Mouse (Mus musculus) erythroblast, adult 5-6 weeks (primary cell): Measurements from ENCODE around the gene Gjc1. TPM values are rescaled to one million over a fixed set of nuclear protein-coding genes. Genes with fewer than 3 reads are reported as not detected.

Experiments
- ATAC-seq: replicated peaks from 2 replicates; pipeline ENCODE4 v1.8.0; 2016; ENCODE audit warnings: moderate number of reproducible peaks, mild to moderate bottlenecking, moderate TSS enrichment, inconsistent platforms; ENCODE audit not compliant: poor library complexity, low FRiP score, severe bottlenecking
- total RNA-seq, 2 experiments: library from RNA; stranded (forward) in 1 of 2; stranded (reverse) in 1 of 2; fragments of 150-400 nt in 1 of 2; fragments of 200-764, 138-1000 nt in 1 of 2; gene quantifications; 2 replicates each; pipeline versions ENCODE4 v1.2.3 to v1.2.4; 2015 to 2017; ENCODE audit warnings: low replicate concordance in 2 of 2

The Gjc1 gene
- total RNA-seq, 2 experiments from 2014 or later, result 0.09 TPM; not detected in 1

DNA sequence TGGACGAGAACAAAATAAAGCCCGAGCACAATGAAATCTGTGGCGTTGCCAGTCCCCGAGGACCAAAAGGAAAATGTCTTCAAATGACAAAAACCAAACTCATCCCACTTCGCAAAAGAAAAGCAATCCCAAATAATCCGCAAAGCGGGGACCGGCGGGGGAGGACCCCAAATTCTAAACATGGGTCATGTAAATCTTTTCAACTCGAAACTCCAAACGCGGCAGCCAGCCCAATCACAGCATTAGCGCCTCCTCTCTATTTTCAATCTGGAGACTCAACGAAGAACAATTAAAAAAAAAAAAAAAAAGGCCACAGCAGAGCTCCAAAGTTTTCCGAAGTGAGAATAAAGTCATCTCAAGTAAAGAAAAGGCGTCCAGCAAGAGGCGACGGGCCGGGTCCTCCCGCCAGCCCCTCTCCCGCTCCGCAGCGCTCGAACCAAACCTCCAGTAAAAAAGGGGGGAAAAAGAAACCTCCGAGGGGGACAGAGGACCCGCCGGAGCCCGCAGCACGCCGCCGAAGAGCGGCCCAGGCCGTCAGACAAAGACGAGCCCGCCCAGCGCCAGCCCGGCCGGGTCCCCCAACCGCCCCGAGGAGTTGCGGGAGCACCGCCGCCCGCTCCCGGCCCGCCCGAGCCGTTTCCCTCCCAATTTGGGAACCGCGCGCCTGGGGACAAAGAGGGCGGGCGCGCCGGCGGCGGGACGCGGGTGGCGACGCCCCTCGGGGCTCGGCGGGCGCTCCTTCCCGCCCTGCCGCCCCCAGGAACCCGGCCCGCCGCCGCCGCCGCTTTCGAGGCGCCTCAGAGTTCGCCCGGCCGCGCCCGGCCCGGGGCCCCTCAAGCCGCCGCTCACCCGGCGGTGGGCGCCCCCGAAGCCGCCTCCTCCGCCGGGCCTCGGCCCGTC is 1.1 kb downstream of the Gjc1 start:
- ATAC-seq, result no peak

DNA sequence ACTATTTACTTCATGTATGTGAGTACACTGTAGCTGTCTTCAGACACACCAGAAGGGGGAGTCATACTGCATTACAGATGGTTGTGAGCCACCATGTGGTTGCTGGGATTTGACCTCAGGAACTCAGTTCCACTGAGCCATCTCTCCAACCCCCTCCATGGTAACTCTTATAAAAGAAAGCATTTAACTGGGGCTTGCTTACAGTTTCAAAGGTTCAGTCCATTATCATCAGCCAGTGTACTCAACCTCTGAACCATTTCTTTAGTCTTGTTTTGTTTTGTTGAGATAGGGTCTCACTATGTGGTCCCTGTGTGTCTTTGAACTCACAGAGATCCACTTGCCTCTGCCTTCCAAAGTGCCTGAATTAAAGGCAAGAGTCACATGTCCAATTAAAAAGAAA is 4.6 kb downstream of the Gjc1 start:
- ATAC-seq, result no peak

DNA sequence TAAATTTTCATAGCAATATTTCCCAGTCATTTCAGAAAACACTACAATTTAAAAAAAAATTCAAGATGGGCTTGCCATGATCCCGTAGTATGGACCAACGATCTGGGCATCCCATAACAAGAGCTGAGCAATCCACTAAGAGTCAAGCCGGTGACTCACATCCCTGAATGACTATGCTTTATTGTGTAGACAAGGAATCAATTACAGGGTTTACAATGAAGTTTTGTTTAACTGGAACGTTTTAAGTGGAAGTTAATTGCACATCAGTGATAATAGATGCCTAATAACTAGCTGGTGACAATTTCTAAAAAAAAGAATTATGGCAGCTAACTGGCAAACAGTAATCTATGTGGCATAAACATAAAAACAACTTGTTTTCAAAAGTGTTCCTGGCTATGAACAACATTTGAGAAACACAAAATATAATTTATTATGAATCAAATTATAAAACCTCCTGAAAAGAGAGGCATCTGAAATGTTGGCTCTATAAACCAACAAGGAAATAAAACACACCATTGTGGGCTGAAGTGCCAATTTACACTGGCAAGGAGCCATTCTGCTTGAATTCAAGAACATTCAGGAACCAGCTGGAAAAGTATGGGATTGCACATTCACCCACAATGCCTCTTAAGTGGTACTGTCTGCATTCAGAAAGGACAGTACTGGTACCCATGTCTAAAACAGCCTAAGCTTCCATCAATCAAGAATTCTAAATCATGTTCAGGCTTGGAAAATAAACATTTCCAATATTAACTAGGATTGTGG is 8.6 kb downstream of the Gjc1 start:
- no peak for ATAC-seq

DNA sequence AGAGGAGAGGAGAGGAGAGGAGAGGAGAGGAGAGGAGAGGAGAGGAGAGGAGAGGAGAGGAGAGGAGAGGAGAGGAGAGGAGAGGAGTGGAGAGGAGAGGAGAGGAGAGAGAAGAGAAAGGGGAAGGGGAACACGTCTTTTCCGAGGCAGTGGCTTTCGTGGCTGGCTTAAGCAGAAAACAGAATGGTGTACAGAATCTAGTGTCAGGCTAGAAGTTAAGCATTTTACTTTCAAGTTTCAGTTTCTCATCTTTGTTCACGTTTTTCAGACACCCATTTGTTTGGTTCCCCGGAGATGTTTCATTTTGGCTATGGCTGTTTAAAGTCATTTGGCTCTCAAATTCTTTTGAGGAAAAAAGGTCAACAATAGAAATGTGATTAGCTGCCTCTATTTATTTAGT is 11.3 kb downstream of the Gjc1 start:
- ATAC-seq, result no peak

DNA sequence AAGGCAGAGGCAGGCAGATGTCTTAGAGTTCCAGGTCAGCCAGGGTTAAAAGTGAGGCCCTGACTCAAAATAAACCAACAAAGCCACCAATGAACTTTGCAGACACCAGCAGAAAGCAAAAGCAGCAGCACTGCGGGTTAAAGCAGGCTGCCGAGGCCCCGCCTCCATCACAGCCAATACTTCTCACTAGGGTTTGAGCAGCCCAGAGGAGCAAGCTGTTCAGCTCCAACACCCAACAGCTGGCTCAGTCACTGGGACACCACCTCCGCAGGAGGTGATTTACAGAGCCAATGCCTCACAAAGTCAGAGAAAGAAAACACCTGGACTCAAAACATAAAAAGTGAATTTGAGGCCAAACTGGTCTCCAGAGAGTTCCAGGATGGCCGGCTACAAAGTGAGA is 16.0 kb downstream of the Gjc1 start:
- no peak for ATAC-seq

DNA sequence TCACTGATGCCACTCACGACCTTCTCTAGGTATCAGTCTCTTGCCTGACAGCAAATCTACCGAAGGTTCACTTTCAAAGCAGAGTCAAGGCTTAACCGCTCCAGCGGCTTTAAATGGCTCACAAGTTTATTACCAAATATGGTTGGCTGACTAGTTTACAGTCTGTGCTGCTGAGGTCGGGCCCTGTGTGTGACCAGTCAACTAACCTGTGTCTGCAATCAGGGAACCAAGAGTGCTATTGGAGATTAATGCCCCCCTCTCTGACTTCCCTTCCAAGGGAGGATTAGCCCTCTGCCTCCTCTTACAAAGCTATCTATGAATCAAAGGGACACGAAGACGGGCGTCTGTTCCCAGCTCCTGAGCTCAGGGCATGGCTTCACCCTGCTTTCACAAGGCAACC is 25.3 kb downstream of the Gjc1 start:
- ATAC-seq, result no peak

DNA sequence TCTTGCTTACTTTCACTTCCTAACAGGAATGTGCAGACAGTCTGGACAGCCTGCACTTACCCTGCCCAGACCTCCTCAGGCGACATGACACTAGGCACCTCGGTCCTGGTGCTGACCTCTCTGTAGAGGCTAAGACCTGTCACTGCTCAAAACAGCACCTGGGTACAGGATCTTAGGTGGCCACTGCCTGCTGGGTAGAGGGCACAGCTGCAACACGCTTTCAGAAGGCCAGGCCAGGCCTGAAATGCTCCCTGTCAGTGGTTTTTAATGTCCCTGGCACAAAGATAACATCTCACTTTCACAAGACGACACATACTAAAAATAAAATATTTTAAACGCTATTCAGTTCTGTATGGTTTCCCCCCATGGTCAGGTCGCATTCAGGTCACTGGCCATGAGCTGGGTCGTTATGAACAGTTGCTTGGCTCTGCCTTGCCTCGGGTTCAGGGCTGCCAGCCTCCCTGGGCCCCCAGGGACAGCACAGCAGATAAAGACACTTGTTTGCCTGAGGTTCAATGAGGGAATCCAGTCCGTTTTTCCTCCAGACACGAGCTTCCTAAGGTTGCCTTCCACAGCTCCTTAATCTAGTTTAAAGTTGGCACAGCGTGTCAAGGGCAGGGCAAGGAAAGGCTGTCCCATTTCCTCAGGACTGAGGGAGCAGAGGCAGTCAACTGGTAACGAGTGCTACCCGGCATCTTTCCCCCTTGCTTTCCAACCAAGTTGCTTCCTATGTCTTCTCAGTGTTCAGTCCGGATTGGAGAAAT is 27.6 kb downstream of the Gjc1 start:
- ATAC-seq, result no peak

DNA sequence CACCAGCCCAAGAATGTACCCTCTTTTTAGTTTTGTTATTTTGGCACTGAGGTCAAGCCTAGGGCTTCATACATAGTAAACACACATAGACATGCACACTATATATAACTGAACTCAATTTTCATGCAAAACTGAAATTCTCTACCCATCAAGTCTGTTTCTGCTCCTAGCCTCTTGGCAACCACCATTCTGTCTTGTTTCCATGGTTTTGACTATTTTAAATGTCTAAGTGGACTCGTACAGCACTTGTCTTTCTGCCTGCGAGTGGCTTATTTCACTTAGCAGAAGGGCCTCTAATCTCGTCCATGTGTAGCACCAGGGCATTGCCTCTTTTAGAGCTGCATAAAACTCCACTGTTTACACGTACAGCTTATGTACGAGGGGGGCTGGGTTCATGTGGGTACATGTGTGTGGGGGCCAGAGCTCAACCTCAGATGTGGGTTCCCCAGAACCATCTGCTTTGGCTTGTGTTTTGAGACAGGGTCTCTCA is 31.8 kb downstream of the Gjc1 start:
- no peak for ATAC-seq

DNA sequence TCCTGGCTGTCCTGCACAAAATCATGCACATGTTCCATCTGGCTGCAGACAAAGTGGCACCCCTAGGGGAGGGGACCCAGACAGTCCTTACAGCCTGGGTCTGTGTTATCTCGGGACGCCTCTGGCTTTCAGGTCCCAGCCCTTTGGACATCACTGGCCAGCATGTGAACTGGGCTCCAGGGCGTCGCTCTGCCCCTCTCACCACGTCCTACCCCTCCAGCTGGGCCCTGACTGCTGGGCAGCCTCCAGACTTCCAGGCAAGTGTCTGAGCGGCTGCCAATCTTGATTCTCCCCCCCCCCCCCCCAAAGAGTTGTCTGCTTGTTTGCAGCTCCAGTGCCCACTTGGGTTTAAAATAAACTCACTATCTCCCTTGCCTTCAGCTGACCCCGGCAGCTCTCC is 36.1 kb downstream of the Gjc1 start:
- ATAC-seq, result no peak

DNA sequence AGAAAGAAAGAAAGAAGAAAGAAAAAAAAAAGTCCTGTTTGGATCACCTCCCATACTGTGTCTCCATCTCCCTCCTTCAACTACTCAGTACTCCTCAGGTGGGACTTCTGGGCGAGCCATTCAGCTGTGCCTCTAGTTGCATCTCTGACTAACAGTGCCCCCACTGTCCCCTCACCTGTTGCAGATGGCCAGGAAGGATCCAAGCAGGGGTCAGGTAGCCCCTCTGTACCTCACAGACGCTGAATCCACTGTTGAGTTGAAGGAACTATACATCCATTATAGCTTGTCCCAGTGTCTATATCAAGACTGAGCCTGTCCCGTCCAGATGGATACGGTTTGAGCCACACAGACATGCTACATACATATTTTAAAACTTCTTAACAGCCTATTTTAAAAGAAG is 38.0 kb downstream of the Gjc1 start:
- ATAC-seq, result no peak

DNA sequence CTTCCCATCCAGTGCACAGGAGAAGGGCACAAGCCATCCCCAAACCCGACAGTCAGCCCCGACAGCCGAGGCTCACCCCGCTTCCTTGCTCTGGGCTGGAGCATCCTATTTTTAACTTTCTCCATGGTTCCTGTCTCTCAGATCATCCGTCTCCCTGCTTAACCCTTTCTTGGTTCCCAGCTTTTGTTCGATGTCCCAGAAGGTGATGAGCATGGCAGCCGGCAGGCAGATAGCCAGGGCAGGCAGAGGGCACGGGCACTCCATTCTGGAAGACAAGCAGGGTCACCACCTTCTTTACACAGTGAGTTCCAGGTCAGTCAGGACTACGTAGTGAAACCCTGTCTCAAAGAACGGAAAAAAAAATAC is 38.5 kb downstream of the Gjc1 start:
- no peak for ATAC-seq

DNA sequence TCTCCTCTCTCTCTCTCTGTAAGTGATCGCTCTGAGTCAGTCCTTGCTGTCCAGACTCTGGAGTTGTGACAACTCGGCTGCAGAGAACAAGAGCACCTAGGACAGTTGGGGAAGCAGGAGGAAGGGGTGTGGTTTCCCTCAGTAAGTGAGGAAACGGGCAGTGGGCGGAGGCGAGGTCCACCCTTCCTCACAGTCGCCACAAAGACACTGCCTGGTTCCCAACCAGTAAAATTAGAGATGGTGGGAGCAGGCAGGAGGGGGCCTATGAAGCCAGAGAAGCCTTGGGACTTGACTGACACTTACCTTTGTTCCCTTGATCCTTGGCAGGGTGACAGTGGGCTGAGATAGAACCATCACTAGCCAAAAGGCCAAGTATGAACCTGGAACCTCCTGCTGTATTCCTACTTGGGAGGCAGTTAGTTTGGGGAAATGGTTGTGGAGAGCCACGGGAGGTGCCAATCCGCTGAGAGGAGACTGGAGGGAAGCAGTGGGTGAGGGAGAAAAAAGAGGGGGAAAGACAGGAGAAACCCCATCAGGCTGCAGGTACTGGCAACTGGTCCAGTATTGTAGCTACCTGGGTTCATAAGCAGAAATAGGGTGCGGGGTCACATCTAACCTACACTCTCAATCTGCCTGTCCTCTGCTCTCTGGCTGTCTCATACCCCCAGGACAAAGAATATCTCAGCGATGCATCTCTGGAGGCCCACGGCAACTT is 39.1 kb downstream of the Gjc1 start:
- no peak for ATAC-seq

DNA sequence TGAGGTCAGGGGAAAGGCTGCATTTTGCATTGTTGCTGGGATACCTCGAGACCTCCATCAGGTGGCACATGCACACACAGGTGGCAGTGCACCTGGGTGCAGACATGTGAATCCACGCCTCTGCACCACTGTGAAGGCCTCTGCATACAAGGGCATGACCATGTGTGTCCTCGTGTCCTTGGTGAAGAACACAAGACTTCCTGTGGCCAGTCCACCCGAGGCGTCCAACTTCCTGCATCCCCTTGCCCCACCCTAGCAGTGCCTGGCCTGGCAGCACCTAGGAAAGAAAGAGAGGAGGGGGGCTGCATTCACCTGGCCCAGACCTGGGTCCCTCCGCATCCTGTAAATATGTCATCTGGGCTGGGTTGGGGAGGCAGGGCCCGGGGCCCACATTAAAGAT is 39.7 kb downstream of the Gjc1 start:
- no peak for ATAC-seq

DNA sequence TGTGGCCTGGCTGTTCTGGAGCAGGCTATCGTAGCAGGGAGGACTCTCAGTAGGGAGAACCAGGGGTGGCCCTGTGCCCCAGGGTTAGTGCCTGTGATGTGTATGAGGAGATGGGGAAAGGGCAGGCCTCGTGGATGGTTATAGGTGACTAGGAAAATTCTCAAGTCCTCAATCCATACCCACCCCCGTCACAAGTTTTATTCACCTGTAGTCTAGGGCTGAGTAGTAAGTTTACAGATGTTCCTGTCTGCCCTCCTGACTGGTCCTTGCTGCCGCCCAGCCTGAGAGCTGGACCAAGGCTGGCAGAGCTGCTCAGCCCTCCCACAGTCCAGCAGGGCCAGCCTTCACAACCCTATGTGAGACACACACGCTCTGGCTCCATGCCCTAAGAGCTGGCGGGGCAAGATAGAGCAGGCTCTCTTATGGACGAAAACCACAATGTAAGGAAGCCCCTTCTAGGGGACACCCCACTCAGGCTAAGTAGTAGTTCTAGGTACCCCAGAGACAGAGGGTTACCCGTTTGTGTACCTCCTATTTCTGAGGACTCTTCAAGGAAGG is 40.3 kb downstream of the Gjc1 start:
- ATAC-seq, result no peak

DNA sequence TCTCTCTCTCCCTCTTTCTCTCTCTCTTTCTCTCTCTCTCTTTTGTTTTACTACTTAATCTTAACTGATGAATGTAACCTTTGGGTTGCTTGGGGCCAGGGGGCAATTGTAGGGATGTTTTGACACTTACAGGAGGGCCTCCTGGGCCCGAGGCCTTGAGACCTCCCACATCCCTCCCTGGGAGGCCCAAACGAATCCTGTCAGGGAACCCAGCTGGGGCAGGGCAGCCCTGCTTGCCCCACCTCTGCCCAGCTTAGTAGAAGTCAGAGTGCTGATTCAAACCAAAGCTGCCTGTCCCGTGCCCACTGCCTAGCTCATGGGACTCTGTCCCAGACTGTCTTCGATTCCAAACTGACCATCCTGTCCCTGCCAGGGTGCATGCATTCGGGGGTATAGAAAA is 40.9 kb downstream of the Gjc1 start:
- no peak for ATAC-seq

DNA sequence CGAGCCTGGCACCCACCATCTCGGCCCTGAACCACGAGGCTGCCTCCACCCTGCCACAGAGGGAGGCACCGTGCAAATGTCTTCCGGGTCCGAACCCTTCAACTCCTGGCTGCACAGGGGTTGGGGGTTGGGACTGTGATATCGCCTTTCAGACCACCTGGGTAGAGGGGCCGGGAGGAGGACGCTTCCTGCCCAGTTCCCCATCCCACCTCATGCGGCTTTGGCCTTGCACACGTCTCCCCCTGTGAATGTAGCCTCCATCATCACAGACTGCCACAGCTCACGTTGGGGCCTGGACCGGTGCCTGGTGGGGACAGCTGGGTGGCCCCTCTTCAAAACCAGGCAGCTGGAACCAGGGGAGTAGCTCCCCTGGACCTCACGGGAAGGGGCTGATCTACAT is 41.3 kb downstream of the Gjc1 start:
- no peak for ATAC-seq

DNA sequence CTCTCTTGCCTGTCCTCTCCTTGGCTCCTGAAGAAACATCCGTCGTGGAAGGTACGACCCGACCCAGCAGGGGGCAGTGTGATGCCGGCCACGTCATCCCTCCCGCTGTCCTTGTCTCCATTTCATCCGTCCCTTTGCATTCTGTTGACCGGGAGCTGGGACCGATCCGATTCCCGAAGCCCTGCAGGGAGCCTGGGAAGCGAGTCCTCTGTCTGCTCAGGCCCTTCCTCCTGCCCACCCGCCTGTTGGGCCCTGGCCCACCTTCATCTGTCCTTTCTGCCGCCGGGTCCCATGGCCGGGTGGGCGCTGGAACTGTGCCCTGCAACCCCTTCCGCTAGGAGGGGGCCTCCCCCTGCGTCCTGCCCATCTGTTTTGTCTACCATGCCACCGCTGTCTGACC is 41.9 kb downstream of the Gjc1 start:
- no peak for ATAC-seq

DNA sequence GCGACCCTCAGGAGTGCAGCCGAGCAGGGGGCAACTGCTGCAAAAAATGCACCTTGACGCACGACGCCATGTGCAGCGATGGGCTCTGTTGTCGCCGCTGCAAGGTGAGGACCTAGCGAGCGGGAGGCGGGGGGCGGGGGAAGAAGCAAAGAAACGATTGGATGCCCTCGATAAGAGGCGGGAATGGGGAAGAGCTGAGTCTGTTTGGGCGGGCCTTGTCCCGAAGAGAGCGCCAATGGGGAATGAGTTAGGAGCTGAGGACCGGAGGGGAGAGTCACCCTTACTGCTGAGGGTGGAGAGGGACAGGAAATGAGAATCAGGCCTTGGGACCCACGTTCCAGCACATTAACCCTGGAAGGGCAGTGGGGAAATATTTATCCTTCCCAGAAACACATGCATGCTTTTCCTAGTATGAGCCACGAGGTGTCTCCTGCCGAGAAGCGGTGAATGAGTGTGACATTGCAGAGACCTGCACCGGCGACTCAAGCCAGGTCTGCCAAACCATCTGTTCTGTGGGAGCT is 44.8 kb downstream of the Gjc1 start:
- ATAC-seq, result no peak
